Mouse (Mus musculus) frontal cortex, postnatal 14 days (tissue): ENCODE results near the gene Tenm2.

ENCODE experiments used
- DNase-seq, 2 experiments: peaks; one replicate each; pipeline ENCODE4 v3.0.0; 2022; ENCODE audit warnings: low spot score in 2 of 2

The Tenm2 gene

GRCm38 (mm10) chr11:36362514-36362913 lies 873.2 kb downstream of the Tenm2 start:
- DNase-seq, result no peak

GRCm38 (mm10) chr11:36353252-36353651 lies 882.5 kb downstream of the Tenm2 start:
- DNase-seq, result no peak

GRCm38 (mm10) chr11:36351752-36352151 lies 884.0 kb downstream of the Tenm2 start:
- no peak for DNase-seq

- DNase-seq, result no peak
Measured at GRCm38 (mm10) chr11:36351341-36351740, 884.4 kb downstream of the Tenm2 start.

- no peak for DNase-seq
Measured at GRCm38 (mm10) chr11:36350264-36350663, 885.5 kb downstream of the Tenm2 start.

- no peak for DNase-seq
Measured at GRCm38 (mm10) chr11:36349856-36350255, 885.9 kb downstream of the Tenm2 start.

GRCm38 (mm10) chr11:36341799-36342198 lies 894.0 kb downstream of the Tenm2 start:
- no peak for DNase-seq

GRCm38 (mm10) chr11:36338424-36338823 lies 897.3 kb downstream of the Tenm2 start:
- no peak for DNase-seq

GRCm38 (mm10) chr11:36337063-36337462 lies 898.7 kb downstream of the Tenm2 start:
- no peak for DNase-seq

- DNase-seq, result no peak
Measured at GRCm38 (mm10) chr11:36335147-36335546, 900.6 kb downstream of the Tenm2 start.

GRCm38 (mm10) chr11:36334100-36334735 lies 901.5 kb downstream of the Tenm2 start:
- DNase-seq, result no peak

GRCm38 (mm10) chr11:36332222-36332621 lies 903.5 kb downstream of the Tenm2 start:
- no peak for DNase-seq

GRCm38 (mm10) chr11:36331408-36332178 lies 904.2 kb downstream of the Tenm2 start:
- no peak for DNase-seq

- DNase-seq, result no peak
Measured at GRCm38 (mm10) chr11:36327243-36327642, 908.5 kb downstream of the Tenm2 start.

- no peak for DNase-seq
Measured at GRCm38 (mm10) chr11:36309317-36309716, 926.4 kb downstream of the Tenm2 start.

GRCm38 (mm10) chr11:36307276-36307675 lies 928.5 kb downstream of the Tenm2 start:
- no peak for DNase-seq

- no peak for DNase-seq
Measured at GRCm38 (mm10) chr11:36305348-36305950, 930.3 kb downstream of the Tenm2 start.

GRCm38 (mm10) chr11:36302913-36303371 lies 932.8 kb downstream of the Tenm2 start:
- DNase-seq, result no peak

- no peak for DNase-seq
Measured at GRCm38 (mm10) chr11:36302096-36302495, 933.7 kb downstream of the Tenm2 start.

GRCm38 (mm10) chr11:36296568-36296967 lies 939.2 kb downstream of the Tenm2 start:
- DNase-seq, result no peak

- DNase-seq, result no peak
Measured at GRCm38 (mm10) chr11:36292206-36292605, 943.6 kb downstream of the Tenm2 start.

- DNase-seq, result no peak
Measured at GRCm38 (mm10) chr11:36286246-36286645, 949.5 kb downstream of the Tenm2 start.

GRCm38 (mm10) chr11:36280533-36280932 lies 955.2 kb downstream of the Tenm2 start:
- DNase-seq, result no peak
